Mouse (Mus musculus) thymus, postnatal 14 days (tissue): ENCODE data around the gene Cdc42ep4.

ENCODE experiments used
- DNase-seq: peaks from one replicate; pipeline ENCODE4 v3.0.0; 2021

The Cdc42ep4 gene

DNA sequence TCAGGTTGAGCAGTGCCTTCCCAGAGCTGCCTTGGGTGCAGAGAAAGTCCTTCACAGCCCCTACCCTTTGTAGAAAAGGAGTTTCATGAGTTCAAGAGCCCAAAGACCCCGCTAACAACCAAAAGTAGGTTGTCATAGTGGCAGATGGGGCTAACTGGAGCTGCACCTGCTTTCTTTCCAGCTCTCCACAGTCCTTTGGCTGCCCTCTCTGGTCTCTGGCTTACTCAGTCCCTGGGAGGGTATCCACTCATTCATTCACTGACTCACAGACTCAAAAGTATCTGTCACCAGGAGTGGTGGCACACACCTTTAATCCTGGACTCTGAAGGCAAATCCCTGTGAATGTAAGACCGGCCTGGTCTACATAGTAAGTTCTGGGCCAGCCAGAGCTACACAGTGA lies 35.5 kb downstream of the Cdc42ep4 start:
- no peak for DNase-seq

DNA sequence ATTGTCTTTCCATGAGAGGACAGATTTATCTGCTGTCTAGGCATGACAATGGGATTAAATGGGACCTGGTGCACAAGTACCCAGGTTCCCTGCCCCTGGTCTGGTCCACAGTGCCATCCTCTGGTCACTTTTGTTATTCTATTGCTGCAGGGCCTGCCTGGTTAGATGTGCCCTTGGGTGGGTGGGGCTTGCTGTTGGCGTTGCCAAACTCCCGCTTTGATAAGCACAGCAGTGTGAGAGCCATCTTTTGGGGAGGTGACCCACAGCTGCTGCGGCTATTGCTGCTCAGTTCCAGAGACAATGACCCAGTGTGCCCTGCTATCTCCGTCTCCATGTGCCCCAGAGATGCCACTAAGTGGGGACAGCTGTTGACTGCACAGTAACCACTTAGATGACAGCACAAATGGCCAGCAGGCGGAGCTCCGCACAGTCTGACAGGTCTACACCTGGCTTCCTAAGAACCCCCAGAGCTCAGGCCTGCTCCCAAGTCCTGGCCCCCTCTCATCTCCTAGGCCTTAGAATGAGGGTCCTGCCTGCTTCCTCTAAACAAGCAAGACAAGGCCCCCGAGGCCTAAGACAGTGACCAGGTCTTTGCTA lies 36.5 kb downstream of the Cdc42ep4 start:
- peak; percentile 66 for DNase-seq

DNA sequence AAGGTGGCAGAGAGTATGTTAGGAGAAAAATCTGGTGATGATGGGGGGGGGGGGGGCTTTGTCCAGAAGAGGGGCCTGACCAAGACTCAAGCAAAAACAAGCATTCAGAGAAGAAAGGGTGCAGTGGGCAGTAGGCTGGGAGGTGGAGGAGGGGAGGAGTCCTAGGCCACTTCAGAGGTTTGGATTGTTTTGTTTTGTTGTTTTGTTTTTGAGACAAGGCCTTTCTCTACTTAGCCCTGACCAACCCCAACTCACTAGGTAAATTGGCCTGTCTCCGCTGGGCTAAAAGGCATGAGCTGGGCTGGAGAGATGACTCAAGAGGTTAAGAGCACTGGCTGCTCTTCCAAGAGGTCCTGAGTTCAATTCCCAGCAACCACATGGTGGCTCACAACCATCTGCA lies 40.6 kb downstream of the Cdc42ep4 start:
- DNase-seq, result no peak

DNA sequence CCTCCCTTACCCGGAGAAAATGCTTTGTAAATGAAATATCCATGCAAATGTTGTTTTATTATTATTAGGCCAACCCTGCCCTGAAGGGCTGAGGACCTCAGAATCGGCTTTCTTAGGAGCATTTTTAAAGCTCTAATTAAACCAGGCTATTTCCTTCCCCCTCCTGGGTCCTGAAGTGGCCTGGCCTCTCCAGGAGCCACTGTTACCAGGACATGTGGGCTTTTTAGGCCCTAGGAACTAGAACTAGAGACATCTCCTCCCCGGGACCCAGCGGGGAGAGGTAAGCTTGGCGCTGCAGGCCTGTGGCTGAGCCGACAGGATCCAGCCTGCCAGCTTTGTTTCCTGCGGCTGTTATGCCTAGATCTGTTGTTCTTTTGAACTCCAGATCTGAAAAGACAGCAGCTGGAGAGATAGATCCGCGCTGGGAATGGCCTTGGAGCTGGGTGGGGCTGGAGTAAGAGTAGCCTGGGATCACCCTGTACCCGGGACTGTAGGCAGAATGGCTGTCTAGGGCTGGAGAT lies 41.4 kb downstream of the Cdc42ep4 start:
- DNase-seq, result peak; percentile 58

DNA sequence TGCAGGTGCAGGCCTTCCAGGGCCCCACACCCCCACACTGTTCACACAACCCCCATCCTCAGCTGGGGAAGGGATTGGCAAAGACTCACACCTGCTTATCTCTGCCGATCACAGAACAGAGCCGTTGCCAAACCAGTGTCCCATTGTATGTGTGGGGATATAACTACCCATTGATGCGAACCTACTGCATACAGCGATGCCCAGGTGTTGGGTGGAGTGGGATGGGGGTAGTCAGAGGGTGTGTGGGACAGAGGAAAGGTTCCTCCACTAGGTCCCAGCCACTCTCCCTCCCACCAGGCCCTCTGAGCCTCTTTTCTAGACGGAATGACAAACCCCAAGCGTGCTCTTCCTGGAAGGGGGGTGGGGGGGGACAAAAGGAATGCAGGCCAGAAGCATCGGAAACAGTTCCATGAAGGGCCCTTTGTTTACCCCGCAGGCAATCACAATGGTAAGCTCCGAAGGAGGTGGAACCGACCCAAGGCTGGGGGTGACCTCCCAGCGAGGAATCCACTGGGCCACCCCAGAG lies 41.9 kb downstream of the Cdc42ep4 start, which contains the start of gene Cpsf4l:
TSS of gene Cpsf4l (minus strand) at position 287 of the 526 bp plus-strand sequence.
- peak; percentile 85 for DNase-seq

DNA sequence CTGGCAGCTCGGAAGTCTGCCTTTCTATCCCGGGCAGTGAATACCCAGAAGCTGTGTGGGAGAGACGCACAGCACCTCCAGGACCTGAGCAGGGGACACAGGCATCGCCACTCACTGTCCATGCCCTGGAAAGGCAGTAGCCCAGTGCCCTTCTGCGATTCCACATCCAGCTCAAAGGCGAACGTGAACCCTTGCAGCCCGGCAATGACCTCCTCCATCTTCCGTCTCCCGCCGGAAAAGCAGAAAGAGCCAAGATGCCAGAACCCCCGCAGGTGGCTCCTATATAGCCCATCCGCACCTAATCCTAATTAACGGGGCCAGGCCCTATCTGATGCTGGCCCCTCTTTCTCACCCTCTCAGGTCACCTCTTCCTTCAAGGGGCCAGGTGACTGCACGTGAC lies 42.4 kb downstream of the Cdc42ep4 start:
- no peak for DNase-seq

DNA sequence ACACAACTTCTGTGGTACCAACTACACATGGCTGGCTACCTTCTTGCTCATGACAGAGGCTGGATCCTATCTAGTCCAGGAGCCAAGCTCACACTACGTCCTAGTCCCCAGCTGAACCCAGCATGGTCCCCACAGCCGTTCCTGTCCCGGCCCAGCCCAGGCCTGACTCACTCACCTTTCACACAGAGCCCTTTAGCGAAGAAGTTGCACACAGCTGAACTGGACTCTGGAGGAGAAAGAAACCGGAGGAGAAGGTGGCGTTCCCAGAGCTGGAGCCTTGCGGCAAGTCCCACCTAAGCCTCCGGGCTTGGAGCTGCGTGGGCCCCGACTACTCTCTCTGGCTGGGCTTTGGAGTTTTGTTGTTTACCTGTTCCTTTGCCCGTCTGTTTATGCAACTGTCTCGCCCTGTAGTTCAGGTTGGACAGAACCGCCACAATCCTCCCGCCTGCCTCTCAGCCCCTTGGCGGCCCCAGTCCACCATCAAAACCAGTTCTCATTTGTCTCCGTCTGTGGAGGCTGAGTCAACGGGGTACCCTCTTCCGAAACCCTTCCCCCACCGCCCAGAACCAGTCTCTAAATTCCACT lies 43.0 kb downstream of the Cdc42ep4 start:
- DNase-seq, result peak; percentile 27

DNA sequence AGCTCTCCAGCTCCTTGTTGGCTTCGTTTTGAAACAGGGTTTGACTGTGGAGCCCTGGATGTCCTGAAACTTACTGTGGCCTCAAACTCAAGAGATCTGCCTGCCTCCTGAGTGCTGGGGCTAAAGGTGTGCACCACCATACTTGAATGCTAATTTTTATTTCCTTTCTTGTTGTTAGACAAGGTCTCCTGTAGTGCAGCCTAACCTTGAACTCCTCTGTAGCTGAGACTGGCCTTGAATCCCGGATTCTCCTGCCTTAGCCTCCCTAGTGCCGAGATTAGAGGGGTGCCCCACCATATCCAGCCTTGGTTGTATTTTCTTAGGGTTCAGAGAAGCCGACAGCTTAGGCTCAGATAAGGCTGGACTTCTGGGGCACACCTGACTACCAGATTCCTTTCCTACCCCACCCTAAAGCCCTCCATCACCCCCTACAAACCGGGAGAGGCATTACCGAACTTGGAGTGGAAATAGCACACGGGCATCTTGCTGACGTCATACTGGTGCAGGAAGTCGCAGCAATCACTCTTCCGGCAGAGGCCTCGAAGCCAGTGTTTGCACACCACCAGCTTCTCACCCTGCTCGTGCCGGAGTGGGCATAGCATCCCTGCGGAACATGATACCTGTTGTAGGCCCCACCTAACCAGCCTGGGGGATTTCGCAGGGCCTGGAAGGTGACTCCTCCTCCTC lies 45.6 kb downstream of the Cdc42ep4 start:
- DNase-seq, result no peak

DNA sequence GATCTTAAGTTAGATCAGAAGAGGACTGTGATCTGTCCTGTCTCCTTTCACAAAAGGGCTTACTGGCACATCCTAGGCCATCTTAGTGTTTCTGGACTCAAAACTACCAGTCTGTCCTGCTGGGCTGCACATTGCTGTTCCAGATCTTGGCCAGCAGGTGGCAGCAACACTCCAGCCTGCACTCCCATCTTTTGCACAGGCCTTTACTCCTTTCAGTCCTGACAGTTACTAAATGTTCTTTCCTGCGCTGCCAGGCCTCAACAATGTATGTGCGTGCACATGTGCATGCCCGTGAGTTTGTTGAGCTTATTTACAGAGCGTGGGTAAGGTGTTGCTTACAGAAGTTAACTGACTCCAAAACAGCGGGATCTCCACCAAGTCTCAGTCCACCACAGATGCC lies 47.9 kb downstream of the Cdc42ep4 start:
- DNase-seq, result peak; percentile 80

DNA sequence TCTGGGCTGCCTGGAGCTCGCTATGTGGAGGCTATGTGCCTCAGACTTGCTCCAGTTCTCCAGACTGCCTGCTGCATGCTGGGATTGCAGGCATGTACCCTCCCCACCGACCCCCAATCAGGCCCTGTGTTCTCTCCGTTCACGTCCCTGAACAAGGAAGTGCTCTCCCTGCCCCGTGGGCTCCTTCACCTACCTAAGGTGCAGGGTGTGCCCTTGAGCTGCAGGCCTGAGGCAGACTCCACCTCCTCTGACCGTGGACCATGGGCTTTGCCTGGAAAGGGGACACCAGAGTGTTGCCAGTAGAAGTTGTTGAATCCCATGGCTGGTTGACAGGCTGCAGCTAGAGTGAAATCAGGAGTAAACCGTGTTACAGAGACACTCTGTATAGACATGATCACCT lies 52.0 kb downstream of the Cdc42ep4 start:
- DNase-seq, result no peak

DNA sequence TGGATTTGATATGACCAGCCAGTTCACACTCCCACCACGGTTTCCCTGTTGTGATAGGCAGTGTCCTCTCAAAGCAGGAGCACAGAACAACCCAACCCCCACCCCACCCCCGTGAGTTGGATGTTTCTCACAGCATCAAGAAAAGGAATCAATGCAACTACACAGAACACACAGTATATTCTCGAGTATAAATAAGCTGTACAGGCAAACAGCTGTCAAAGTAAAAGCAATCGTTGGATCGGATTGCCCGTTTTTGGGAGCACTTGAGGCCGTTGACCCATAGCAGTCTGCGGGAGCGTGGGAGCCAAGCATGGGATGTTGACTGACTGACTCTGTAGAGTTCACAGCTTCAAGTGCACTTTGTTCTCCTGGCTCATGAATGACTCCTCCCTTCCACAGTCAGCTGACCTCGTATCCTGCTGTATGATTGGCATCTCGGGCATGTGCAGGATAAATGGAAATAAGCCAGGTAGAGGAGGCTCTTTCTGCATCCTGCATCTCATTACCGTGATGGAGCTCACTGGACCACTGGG lies 53.6 kb downstream of the Cdc42ep4 start:
- no peak for DNase-seq

DNA sequence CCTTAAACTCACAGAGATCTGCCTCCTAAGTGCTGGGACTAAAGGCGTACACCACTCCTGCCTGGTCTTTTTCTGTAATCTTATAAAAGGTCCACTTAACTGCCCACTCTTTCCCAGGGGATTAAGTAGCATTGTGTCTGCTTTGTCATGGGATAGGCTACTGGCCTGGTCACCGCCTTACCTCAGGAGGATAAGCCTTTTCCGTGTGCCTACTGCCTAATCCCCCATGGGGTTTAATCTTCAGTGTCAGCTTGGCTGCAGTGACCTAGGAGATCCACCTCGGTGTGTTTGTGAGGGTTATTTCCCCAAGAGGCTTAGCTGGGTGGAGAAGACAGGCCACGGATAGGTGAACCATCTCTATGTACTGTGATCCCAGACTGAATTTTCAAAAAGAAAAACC lies 54.1 kb downstream of the Cdc42ep4 start:
- no peak for DNase-seq

DNA sequence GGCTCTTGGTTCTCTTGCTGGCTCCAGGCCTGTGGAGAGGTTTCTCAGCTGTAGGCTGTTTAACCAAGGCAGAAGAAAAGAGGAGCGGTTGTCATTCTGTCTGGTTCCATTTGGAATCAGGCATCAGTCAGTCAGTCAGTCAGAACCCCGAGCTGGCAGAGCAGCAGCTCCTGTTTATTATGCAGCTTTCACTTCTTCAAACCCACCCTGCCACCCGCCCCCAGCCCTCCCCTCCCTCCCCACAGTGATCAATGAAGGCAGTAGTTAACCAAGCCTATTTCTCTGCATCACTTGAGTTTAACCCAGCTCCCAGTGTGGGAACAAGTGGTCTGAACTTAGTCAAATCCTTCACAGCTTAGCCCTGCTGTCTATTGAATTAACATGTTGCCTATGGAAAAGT lies 59.8 kb downstream of the Cdc42ep4 start:
- DNase-seq, result no peak

DNA sequence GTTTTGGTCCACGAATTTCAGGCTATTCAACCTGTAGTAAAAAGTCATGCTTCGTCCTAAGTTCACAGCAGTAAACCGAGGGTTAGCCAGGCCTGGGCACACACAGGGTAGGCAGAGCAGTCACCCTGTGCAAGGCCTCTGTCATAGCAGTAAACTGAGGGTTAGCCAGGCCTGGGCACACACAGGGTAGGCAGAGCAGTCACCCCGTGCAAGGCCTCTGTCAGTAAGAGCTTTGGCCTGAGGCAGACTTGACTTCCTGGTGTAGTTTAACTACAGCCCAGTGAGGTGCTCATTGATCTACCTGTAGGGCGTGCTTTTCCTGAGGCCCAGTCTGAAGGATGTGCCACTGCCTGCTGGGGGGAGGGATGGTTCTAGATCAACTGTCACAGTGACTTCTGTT lies 60.4 kb downstream of the Cdc42ep4 start:
- DNase-seq, result no peak

DNA sequence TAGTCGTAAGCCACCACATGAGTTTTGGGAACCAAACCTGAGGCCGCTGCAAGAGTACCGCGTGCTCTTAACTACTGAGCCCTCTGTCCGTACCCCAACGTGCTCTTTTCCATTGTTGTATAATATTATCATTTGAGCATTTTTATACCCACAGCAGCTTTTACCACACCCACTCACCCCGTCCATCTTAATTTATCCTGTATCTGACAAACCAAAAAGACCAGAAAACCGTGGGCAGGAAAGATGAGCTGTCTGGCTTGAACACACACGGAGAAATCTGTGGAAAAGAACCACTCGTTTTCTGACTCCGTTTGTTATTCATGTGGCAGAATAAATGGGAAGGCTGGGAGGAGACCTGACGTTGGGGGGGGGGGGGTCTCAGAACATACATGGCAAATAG lies 61.2 kb downstream of the Cdc42ep4 start:
- no peak for DNase-seq

DNA sequence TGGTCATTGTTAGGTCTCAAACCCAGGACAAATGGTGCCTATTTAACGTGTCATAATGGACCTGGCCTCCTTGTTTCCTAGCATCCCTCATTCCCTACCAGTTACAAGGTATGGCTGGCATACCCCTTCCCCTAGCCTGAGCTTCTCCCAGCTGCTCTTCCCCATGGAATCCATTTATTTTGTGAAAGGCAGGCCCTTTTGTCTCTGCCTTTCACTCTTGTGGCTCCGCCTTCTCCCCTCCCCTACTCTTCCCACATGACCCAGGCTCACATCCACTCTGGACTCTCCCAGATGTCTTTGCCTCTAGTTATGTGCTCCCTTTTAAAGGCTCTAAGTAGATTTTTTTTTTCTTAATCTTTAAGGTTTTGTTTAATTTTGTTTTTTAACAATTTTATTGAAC lies 64.7 kb downstream of the Cdc42ep4 start:
- no peak for DNase-seq

DNA sequence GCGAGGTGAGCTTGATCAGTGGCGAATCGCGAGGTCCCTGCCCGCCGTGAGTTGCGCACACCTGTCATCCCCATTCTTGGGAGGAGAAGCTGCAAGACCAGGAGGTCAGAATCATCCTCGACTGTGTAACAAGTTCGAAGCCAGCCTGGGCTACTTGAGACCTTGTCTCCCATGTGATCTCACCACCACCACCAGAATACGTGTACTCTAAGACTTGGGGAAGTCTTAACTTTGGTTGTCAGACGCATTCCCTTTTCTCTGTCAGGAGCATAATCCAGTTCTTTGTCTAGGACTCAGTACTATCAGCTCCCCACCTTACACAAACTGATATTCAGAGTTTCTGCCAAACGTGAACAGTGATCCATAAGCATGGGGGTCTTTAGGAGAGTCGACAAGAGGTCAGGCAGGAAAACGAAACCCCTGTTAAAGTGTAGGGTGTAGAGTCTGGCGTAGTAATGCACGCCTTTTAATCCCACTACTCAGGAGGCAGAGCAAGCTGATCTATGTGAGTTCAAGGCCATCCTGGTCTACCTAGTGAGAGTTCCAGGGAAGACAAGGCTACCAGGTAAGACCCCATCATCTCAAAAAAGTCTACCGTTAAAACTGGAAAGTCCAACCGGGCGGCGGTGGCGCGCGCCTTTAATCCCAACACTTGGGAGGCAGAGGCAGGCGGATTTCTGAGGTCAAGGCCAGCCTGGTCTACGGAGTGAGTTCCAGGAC lies 66.8 kb downstream of the Cdc42ep4 start:
- no peak for DNase-seq

DNA sequence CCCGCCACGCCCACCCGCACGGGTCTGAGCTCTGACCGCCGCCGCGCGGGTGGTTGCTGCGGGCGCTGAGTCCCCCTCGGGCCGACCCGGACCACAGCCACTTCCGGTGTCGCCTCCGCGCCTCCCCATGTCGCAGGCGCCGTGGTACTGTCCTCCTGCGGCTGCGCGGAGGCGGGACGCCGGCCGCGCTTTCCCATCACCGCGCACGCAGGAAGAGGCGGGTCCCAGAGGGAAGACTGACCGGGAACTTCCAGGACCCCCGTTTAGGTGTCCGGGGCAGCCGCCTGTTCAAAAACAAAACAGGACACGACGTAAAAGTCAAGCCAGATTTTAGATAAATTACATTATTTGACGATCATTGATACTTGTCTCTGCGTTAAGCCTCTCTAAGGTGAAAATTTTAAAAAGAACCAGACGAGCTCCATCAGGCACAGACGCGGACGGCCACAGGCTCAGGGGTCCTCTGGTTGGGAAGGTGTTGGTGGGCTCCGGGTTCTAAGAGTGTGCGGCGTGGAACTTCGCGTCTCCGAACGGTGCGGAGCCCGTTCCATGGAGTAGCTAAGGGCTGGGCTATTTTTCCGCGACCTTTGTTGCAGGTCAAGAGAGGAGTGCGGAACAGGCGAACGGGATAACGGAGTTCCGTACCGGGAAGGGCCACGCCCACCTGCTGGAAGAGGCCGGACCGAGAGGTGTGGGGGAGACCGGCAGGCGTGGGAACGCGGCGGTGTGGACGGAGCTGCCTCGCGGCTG lies 67.5 kb downstream of the Cdc42ep4 start, which contains the start of the genes Fam104a and D11Wsu47e:
TSS of gene Fam104a (minus strand) at position 199 of the 750 bp plus-strand sequence.
TSS of gene D11Wsu47e (plus strand) at position 456 of the 750 bp plus-strand sequence.
- DNase-seq, result peak; percentile 95

DNA sequence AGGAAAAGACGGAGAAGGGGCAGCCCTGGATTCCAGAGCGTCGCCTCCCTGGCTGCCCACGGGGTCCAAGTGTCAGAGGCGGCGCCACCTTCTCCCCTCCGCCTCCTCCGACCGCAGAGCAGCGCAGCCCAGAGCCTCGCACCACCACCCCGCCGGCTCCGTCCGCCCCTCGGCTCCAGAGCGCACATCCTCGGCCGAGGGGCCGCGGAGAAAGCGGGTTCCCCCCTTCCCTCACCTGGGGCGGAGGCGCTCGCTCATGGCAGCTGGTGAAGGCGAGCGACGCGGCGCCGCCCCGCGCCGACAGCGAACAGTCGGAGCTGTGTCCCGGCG lies 68.1 kb downstream of the Cdc42ep4 start:
- DNase-seq, result no peak

DNA sequence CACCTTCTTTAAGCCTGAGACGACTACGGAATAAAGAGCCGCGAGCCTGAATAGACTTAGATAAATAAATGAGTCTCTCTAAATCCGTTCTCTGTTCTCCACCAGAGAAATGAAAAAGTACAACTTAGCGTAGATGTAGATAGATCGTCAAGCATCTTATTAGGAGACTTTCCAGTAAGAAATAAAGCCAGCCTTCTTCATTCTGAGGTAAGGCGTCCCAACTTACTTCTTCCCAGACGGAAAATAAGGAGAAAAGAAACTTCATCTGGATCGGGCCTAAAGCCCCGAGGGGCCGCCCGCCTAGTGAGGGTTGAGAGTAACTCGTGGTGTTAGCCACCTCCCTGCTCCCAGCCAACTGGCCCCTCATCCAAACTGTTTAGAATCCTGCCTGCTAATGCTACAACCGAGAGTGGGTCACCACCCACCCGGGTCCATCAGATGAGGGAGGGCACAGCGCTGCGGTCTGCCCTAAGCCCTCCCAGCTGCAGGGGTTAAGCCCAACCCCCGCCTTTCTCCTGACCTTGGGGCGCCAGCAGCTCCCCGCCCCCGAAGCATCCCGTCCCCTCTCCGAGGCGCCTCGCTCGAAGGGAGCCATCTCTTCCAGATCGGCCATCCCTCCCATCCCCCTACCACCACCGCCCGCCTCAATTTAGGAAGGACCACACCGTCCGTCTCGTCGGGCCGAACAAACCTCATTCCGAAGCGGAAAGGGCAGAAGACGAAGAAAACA lies 68.6 kb downstream of the Cdc42ep4 start:
- peak; percentile 80 for DNase-seq

DNA sequence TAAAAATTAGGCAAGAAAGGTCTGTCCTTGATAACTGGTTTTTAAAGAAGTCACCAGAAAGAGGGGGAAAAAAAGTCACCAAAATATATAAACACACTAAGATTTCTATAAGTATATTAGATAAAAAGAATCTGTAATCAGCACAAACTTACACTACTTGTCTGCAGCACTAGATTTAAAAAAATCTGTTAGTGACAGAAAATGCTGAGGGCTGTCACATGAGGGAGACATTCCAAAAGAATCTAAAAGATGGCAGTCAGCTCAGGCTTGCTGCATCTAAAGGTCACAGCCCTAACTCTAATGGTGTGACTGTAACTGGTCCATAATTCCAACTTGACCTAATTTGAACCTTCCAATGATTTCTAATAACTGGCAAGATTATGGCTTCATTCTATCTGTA lies 69.7 kb downstream of the Cdc42ep4 start:
- no peak for DNase-seq

DNA sequence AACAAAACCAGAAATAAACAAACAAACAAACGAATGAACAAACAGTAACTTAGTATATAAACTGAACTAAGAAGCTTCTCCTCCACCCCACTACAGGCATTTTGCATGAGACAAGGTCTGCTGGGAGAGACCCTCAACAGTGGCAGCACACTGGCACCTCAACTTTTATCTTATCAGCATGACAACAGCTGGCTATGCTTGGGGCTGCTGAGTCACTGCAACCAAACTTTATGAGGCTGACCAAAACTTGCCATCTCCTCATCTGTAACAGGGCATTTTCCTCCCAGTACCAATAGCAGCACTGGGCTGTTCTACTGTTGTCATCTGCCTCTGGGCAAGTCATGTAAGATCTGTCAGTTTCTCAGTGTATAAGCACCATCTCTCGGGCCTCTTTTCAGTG lies 70.7 kb downstream of the Cdc42ep4 start:
- DNase-seq, result no peak
